Mouse (Mus musculus) CH12.LX (cell line): Measurements from ENCODE around the gene Csk. TPM values are rescaled to one million over a fixed set of nuclear protein-coding genes. Genes with fewer than 3 reads are reported as not detected.

ENCODE experiments used
- DNase-seq: peaks from one replicate; pipeline ENCODE4 v3.0.0-alpha.2; 2013; ENCODE audit errors: extremely low read depth
- H3K27ac ChIP-seq: 2 replicates; pipeline ENCODE4 v1.5.1; 2012; ENCODE audit warnings: low read depth, mild to moderate bottlenecking, control low read depth, moderate library complexity; ENCODE audit not compliant: insufficient read depth
- H3K27me3 ChIP-seq: replicated peaks from 2 replicates; pipeline ENCODE3; 2012; ENCODE audit warnings: inconsistent platforms
- H3K36me3 ChIP-seq, 2 experiments: replicated peaks in 1 of 2; 2 replicates each; pipeline versions ENCODE3 to v1.6.1; 2012; ENCODE audit warnings: inconsistent platforms in 1 of 2, low read length in 1 of 2, mild to moderate bottlenecking in 1 of 2, mixed read lengths in 1 of 2, moderate library complexity in 1 of 2; ENCODE audit not compliant: control insufficient read depth in 1 of 2, insufficient read depth in 1 of 2
- H3K4me1 ChIP-seq, 2 experiments: 2 replicates each; pipeline ENCODE4 v1.6.1; 2012; ENCODE audit warnings: inconsistent platforms in 1 of 2, moderate library complexity in 1 of 2; ENCODE audit not compliant: insufficient read depth in 2 of 2, control insufficient read depth in 1 of 2
- H3K4me2 ChIP-seq: 2 replicates; pipeline ENCODE4 v1.6.1; 2012; ENCODE audit warnings: low read depth, mild to moderate bottlenecking, control low read depth; ENCODE audit not compliant: poor library complexity, insufficient read depth, severe bottlenecking
- H3K4me3 ChIP-seq, 3 experiments: fragments of 150-350 bp in 1 of 3; sonication (generic) in 1 of 3; replicated peaks in 1 of 3; 2 replicates each; pipeline versions ENCODE3 to v1.5.1; 2011 to 2012; ENCODE audit warnings: low read depth in 2 of 3, low read length in 2 of 3, mild to moderate bottlenecking in 2 of 3, moderate library complexity in 2 of 3, control low read depth in 1 of 3, improper control_type of control experiment in 1 of 3, inconsistent platforms in 1 of 3, mixed read lengths in 1 of 3; ENCODE audit not compliant: poor library complexity in 1 of 3
- H3K79me2 ChIP-seq: replicated peaks from 2 replicates; pipeline ENCODE4 v1.6.1; 2012; ENCODE audit warnings: mild to moderate bottlenecking, moderate library complexity; ENCODE audit not compliant: control insufficient read depth, poor library complexity, insufficient read depth, severe bottlenecking; ENCODE audit errors: extremely low read depth
- H3K9ac ChIP-seq: 2 replicates; pipeline ENCODE4 v1.6.1; 2012; ENCODE audit warnings: low read depth, mild to moderate bottlenecking, control low read depth, moderate library complexity; ENCODE audit not compliant: insufficient read depth
- H3K9me3 ChIP-seq: replicated peaks from 2 replicates; pipeline ENCODE3; 2012; ENCODE audit warnings: low read length, inconsistent platforms, mixed read lengths
- BHLHE40 ChIP-seq: IDR thresholded peaks from 2 replicates; pipeline ENCODE4 v1.6.1; 2011; ENCODE audit warnings: mild to moderate bottlenecking, low read depth, low read length, improper control_type of control experiment
- CHD2 ChIP-seq: IDR thresholded peaks from 2 replicates; pipeline ENCODE4 v1.6.1; 2011; ENCODE audit warnings: low read length, improper control_type of control experiment
- CTCF ChIP-seq, 2 experiments: IDR thresholded peaks in 1 of 2; conservative IDR thresholded peaks in 1 of 2; 2 replicates each; pipeline ENCODE4 v1.5.1; 2011 to 2012; ENCODE audit warnings: low read depth in 2 of 2, low read length in 2 of 2, improper control_type of control experiment in 1 of 2, inconsistent platforms in 1 of 2, mild to moderate bottlenecking in 1 of 2, moderate library complexity in 1 of 2
- E2F4 ChIP-seq: IDR thresholded peaks from 2 replicates; pipeline ENCODE4 v1.6.1; 2011; ENCODE audit warnings: low read depth, low read length, improper control_type of control experiment; ENCODE audit not compliant: insufficient replicate concordance
- ELF1 ChIP-seq: IDR thresholded peaks from 2 replicates; pipeline ENCODE4 v1.6.1; 2014; ENCODE audit warnings: low read depth, mild to moderate bottlenecking, inconsistent platforms, low read length, improper control_type of control experiment
- ETS1 ChIP-seq: conservative IDR thresholded peaks from 2 replicates; pipeline ENCODE4 v1.6.1; 2012; ENCODE audit warnings: low read depth, mild to moderate bottlenecking, inconsistent platforms, low read length, improper control_type of control experiment, moderate library complexity
- JUND ChIP-seq: conservative IDR thresholded peaks from 2 replicates; pipeline ENCODE4 v1.6.1; 2011; ENCODE audit warnings: low read depth, low read length, improper control_type of control experiment
- MAFK ChIP-seq: IDR thresholded peaks from 2 replicates; pipeline ENCODE4 v1.6.1; 2011; ENCODE audit warnings: low read length, improper control_type of control experiment; ENCODE audit not compliant: insufficient replicate concordance
- MEF2A ChIP-seq: IDR thresholded peaks from 2 replicates; pipeline ENCODE4 v1.6.1; 2014; ENCODE audit warnings: low read depth, mild to moderate bottlenecking, inconsistent platforms, low read length, improper control_type of control experiment, borderline replicate concordance
- MXI1 ChIP-seq: IDR thresholded peaks from 2 replicates; pipeline ENCODE4 v1.6.1; 2011; ENCODE audit warnings: mild to moderate bottlenecking, low read depth, low read length, improper control_type of control experiment
- NRF1 ChIP-seq: IDR thresholded peaks from 2 replicates; pipeline ENCODE4 v1.6.1; 2014; ENCODE audit warnings: low read depth, mild to moderate bottlenecking, inconsistent platforms, low read length, improper control_type of control experiment, moderate library complexity
- PAX5 ChIP-seq: IDR thresholded peaks from 2 replicates; pipeline ENCODE4 v1.6.1; 2012; ENCODE audit warnings: low read length, inconsistent platforms, mixed read lengths
- RAD21 ChIP-seq: IDR thresholded peaks from 2 replicates; pipeline ENCODE4 v1.6.1; 2011; ENCODE audit warnings: low read depth, mild to moderate bottlenecking, low read length, improper control_type of control experiment, moderate library complexity
- SIN3A ChIP-seq: IDR thresholded peaks from 2 replicates; pipeline ENCODE4 v1.6.1; 2012; ENCODE audit warnings: low read length, improper control_type of control experiment, inconsistent platforms
- SMC3 ChIP-seq: IDR thresholded peaks from 2 replicates; pipeline ENCODE4 v1.6.1; 2011; ENCODE audit warnings: low read depth, low read length, improper control_type of control experiment
- TCF12 ChIP-seq: IDR thresholded peaks from 2 replicates; pipeline ENCODE4 v1.6.1; 2014; ENCODE audit warnings: low read depth, mild to moderate bottlenecking, inconsistent platforms, low read length, improper control_type of control experiment
- dilution Hi-C: fragments of 300-500 bp; cut with MboI; formaldehyde crosslinking; loops from 2 replicates; pipeline ENCODE4 v1.14.3; 2020; ENCODE audit warnings: low sequenced_read_pairs; ENCODE audit not compliant: extremely low pct_unique_long_range_greater_than_20kb, extremely low pct_ligation_motif_present
- in situ Hi-C: fragments of 300-500 bp; cut with MboI; formaldehyde crosslinking; loops from 3 replicates; pipeline ENCODE4 v1.14.3; 2019; ENCODE audit warnings: low sequenced_read_pairs, low pct_ligation_motif_present, low pct_unique_long_range_greater_than_20kb, mixed read lengths
- polyA plus RNA-seq: library from polyadenylated mRNA; unstranded; fragments of >175 nt; gene quantifications from 2 replicates; pipeline ENCODE4 v1.2.1, GENCODE M21; 2012; ENCODE audit warnings: low read depth; ENCODE audit not compliant: insufficient read length
- total RNA-seq, 2 experiments: library from RNA; depleted of rRNA; stranded (reverse); fragments of 300-350 nt in 1 of 2; fragments of >200 nt in 1 of 2; gene quantifications; 2 replicates each; pipeline ENCODE4 v1.2.3; 2012 to 2014

Csk gene
- total and polyA plus RNA-seq, 3 experiments = 111 to 153 (median 111) TPM

DNA sequence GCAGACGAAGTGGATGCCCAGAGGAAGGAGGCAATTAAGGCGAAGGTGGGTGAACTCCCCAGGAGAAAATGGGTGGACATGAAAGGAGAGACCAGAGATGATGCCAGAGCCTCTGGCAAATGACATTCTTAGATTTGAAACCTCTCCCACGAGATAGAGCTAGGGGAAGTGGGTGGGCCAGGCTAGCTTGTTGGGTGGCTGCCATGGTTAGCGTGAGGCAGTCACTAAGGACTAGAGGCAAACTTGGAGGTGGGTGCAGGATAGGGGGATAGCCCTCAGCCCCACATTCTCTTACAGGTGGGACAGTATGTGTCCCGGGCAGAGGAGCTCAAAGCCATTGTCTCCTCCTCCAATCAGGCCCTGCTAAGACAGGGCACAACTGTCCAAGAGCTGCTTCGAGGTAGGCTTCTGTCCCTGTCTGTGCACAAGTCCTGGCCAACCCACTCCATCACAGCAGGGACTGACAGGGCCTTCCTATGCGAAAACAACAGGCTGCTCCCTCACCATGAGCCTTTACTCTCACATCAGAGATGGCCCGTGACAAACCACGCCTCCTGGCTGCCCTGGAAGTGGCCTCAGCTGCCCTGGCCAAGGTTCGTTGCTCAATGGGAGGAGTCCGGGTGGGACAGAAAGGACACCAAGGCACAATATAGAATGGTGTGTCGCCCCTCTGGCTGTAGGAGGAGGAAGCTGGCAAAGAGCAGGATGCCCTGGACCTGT is 59.8 kb downstream of the Csk start:
- TF ChIP-seq ELF1 (no peak), ETS1 (no peak), CTCF (conservative IDR thresholded peaks at IDR 0.05 in 1 of 2, IDR thresholded peaks at IDR 0.05 in 1 of 2; ENCODE audit: low read depth in 2 of 2, low read length in 2 of 2) (no peak), BHLHE40 (no peak), E2F4 (no peak), JUND (no peak), CHD2 (no peak), MXI1 (no peak), MAFK (no peak), NRF1 (no peak), MEF2A (no peak)
- Histone ChIP-seq H3K4me1 (peaks cover 0 to 20% of the 10 kb centered on the region in 2 experiments; a peak in 2 of 4 replicates), H3K4me3 (no peak overlapping the region), H3K4me2 (no peak overlapping the region), H3K27me3 (no peaks in the 10 kb centered on the region), H3K27ac (no peak overlapping the region), H3K79me2 (no peaks in the 10 kb centered on the region), H3K9me3 (no peaks in the 10 kb centered on the region), H3K9ac (no peak overlapping the region), H3K36me3 (peaks cover 34 to 65% of the 10 kb centered on the region in 2 experiments)
- dilution Hi-C loops (no loop called here), in situ Hi-C loops (loop anchor here (5.0 kb wide), 1 partner anchor 64 kb away; no protein-coding TSS in a partner anchor)
- no peak for DNase-seq

DNA sequence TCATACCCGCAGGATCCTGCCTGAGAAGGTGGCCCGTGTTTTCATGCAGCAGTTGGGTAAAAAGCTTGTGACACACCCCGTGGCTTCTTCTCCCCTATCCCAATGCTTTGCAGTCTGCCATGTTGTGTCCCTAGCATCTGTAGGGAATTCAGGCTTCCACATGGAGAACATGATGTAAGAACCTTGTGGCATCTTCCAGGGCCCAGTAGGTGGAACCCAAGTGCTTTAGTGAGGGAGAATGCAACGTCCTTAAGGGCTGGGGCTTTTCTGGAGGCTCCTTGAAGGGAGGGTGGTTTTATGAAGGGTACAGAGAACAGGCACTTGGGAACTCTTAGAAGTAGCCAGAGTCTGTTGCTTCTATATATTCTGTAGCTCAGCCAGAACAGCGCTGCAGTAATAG is 62.7 kb downstream of the Csk start:
- DNase-seq = peak; percentile 33
- Histone ChIP-seq H3K4me2 (no peak overlapping the region), H3K9me3 (no peaks in the 10 kb centered on the region), H3K4me3 (peak overlapping the region in 1 of 3 experiments; percentile 77), H3K9ac (no peak overlapping the region), H3K79me2 (no peaks in the 10 kb centered on the region), H3K27ac (no peak overlapping the region), H3K27me3 (no peaks in the 10 kb centered on the region), H3K4me1 (peaks cover 0 to 31% of the 10 kb centered on the region in 2 experiments; a peak in 2 of 4 replicates), H3K36me3 (peaks cover 48 to 73% of the 10 kb centered on the region in 2 experiments)
- TF ChIP-seq CHD2 = no peak
- TF ChIP-seq SMC3 = peak; percentile 34
- no peak for TF ChIP-seq SIN3A
- no peak for TF ChIP-seq ETS1
- TF ChIP-seq PAX5 = no peak
- TF ChIP-seq TCF12 = no peak
- peak; percentile 60 for TF ChIP-seq RAD21
- TF ChIP-seq CTCF (conservative IDR thresholded peaks at IDR 0.05 in 1 of 2, IDR thresholded peaks at IDR 0.05 in 1 of 2; ENCODE audit: low read depth in 2 of 2, low read length in 2 of 2) = peak in 1 of 2 experiments; percentile 56; a peak in 2 of 4 replicates
- in situ Hi-C loops = loop anchor here (5.0 kb wide), 1 partner anchor 67 kb away; no protein-coding TSS in a partner anchor
- dilution Hi-C loops = no loop called here
